Mouse (Mus musculus) lung, adult 2 months (tissue): Measurements from ENCODE around the gene Erich4.

Source experiments
- CTCF ChIP-seq: fragments of 200-500 bp; IDR thresholded peaks from 2 replicates; pipeline ENCODE4 v1.5.1; 2011; ENCODE audit warnings: mild to moderate bottlenecking, low read length, control low read depth; ENCODE audit not compliant: insufficient read depth
- POLR2A ChIP-seq: fragments of 200-500 bp; IDR thresholded peaks from 2 replicates; pipeline ENCODE4 v1.6.1; 2011; ENCODE audit warnings: low read depth, mild to moderate bottlenecking, control low read depth, low read length, borderline replicate concordance; ENCODE audit errors: extremely low read depth

DNA sequence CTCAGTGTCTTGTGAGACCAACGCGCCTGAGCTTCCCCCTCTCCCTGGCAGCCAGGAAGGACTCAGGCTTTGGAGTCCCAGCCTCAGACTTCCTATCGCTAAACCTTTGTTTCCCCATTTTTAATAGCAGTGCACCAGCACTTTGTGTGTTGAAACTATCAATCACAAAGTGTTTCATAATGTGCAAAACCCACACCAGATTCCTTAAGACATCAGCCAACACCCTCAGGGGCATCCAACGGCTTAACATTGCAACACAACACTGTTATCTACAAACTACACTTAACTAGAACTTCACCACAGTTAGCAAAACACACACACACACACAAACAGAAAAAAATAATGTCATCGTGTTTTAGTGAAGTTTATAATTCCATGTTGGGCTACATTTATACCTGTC, 34.1 kb upstream of the Erich4 start:
- TF ChIP-seq CTCF: no peak
- no peak for TF ChIP-seq POLR2A
